Mouse (Mus musculus) small intestine, adult 2 months (tissue): ENCODE measurements at regions not wholly inside any gene's neighbourhood (a gene's known extent, or its start where the extent isn't known, plus 50 kb on each side); places are given as distances from the start of the nearest gene placed in this dataset.

Source experiments
- CTCF ChIP-seq: fragments of 200-500 bp; IDR thresholded peaks from 2 replicates; pipeline ENCODE4 v1.5.1; 2012; ENCODE audit warnings: low read depth, mild to moderate bottlenecking, control low read depth, inconsistent platforms, low read length, moderate library complexity, mixed read lengths; ENCODE audit not compliant: insufficient replicate concordance, insufficient read length; ENCODE audit errors: extremely low read depth
- POLR2A ChIP-seq: fragments of 200-500 bp; IDR thresholded peaks from 2 replicates; pipeline ENCODE4 v1.6.1; 2012; ENCODE audit warnings: low read depth, mild to moderate bottlenecking, control low read depth, inconsistent platforms, low read length, moderate library complexity

GRCm38 (mm10) chrX:77387271-77387670 lies 123.5 kb upstream of the Tbl1x start:
- TF ChIP-seq CTCF (no peak), POLR2A (no peak)
